Mouse (Mus musculus): ENCODE data around the gene Nlrp9b.

DNA sequence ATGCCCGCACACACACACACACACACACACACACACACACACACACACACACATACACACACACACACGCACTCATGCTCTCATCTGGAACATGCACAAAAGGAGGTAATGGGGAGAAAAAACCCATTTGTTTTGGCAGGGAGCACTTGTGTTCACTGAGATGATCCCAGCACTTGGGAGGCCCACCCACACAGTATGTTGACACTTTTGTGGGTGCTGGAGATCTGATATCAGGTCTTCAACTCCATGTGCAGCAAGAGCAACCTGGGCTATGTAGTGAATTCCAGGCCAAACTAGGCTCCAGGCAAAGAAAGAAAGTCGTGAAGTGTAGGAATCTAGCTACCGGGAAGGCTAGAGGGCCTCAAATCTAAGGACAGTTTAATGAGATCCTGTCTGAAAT lies 35.4 kb upstream of the Nlrp9b start:
- TF ChIP-seq CTCF (IDR thresholded peaks at IDR 0.05; ENCODE audit: low read depth, low read length): no peak
- TF ChIP-seq POLR2A (IDR thresholded peaks at IDR 0.05; ENCODE audit: borderline replicate concordance, low read depth, low read length): no peak

Data from bone marrow macrophage, adult 2 months (primary cell).